Mouse (Mus musculus): ENCODE results near the gene Zc3h12d. TPM values are rescaled to one million over a fixed set of nuclear protein-coding genes. Genes with fewer than 3 reads are reported as not detected.
A peak's percentile ranks its signal among the peaks of the same experiment; 100 is the strongest.
"Not testable (repeated sequence)": the region's sequence is repeated elsewhere in the genome, so short reads cannot be mapped to it uniquely, and the experiment has no call there.

The Zc3h12d gene
- polyA plus RNA-seq, 1 experiment, result 0.15 TPM

GRCm38 (mm10) chr10:7863411-7863810, 31.1 kb downstream of the Zc3h12d start:
- DNase-seq (ENCODE audit: low read depth), result no peak
- no peak for TF ChIP-seq POLR2A (IDR thresholded peaks at IDR 0.05; ENCODE audit: borderline replicate concordance, extremely low read depth, insufficient read depth, insufficient read length, poor library complexity, severe bottlenecking)

DNA sequence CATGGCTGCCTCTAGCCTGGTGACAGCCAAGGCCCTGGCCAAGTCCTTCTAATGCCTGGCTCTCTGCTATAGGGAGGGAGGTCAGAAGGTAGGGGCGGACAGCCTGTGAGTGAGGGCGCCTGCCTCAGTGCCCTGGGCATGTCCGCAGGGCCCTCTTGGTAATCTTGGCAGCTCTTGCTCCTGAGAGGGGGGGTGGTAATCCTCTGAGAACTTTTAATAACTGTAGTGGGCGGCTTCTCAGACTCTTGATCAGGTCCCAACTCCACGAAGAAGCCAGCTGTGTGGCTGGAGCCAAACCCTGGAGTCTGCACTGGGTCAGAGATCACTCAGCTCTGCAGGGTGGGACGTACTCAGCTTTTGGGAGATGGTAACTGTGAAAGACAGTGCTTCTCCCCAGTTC, 31.9 kb downstream of the Zc3h12d start:
- DNase-seq (ENCODE audit: low read depth), result no peak
- TF ChIP-seq POLR2A (IDR thresholded peaks at IDR 0.05; ENCODE audit: borderline replicate concordance, extremely low read depth, insufficient read depth, insufficient read length, poor library complexity, severe bottlenecking) (no peak), CTCF (IDR thresholded peaks at IDR 0.05; ENCODE audit: borderline replicate concordance, extremely low read depth, insufficient read depth, insufficient read length) (no peak)

GRCm38 (mm10) chr10:7864806-7865205, 32.5 kb downstream of the Zc3h12d start:
- TF ChIP-seq POLR2A (IDR thresholded peaks at IDR 0.05; ENCODE audit: borderline replicate concordance, extremely low read depth, insufficient read depth, insufficient read length, poor library complexity, severe bottlenecking), result no peak
- no peak for TF ChIP-seq CTCF (IDR thresholded peaks at IDR 0.05; ENCODE audit: borderline replicate concordance, extremely low read depth, insufficient read depth, insufficient read length)
- no peak for DNase-seq (ENCODE audit: low read depth)

DNA sequence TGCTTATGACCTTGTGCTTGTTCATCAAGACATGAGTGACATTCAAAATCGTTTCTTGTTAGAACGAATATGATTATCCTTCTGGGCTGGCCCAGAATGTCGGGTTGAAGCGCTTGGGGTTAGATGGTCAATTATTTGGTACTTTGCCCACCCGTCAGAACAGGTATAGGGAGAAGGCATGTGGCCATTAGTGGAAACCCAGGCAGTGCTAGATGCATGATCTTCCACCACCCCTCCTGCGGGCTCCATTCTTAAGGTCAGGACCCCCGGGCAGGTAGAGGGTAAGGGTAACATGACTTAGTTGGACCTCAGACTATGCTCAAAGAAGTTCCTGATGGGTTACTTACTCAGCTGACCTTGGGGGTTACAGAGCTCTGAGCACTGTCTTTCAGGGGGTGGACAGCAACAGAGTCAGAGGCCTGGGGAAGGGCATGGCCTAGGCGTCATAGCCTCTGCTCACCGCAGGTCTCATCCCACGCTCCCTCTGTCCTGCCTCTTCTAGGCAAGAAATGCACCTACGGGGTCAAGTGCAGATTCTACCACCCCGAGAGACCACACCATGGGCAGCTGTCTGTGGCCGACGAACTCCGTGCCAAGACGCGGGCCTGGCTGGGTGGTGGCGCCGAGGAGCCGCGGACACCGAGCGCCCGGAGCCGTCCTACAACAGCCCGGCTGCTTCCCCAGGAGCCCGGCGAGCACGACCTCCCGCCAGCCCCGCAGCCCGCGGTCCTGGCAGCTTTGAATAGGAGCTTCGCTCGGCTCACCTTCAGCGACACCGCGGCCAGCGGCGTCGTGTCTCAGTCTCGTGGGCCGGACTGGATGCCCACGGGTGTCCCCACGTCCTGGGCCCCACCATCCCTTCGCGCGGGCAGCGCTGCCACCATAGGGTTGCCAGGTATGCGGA, 34.7 kb downstream of the Zc3h12d start:
- no peak for TF ChIP-seq CTCF (IDR thresholded peaks at IDR 0.05; ENCODE audit: borderline replicate concordance, extremely low read depth, insufficient read depth, insufficient read length)
- no peak for TF ChIP-seq POLR2A (IDR thresholded peaks at IDR 0.05; ENCODE audit: borderline replicate concordance, extremely low read depth, insufficient read depth, insufficient read length, poor library complexity, severe bottlenecking)
- peak; percentile 29 for DNase-seq (ENCODE audit: low read depth)

- TF ChIP-seq CTCF (IDR thresholded peaks at IDR 0.05; ENCODE audit: borderline replicate concordance, extremely low read depth, insufficient read depth, insufficient read length), result no peak
- no peak for TF ChIP-seq POLR2A (IDR thresholded peaks at IDR 0.05; ENCODE audit: borderline replicate concordance, extremely low read depth, insufficient read depth, insufficient read length, poor library complexity, severe bottlenecking)
- no peak for DNase-seq (ENCODE audit: low read depth)
Measured at GRCm38 (mm10) chr10:7867666-7868030, 35.4 kb downstream of the Zc3h12d start.

DNA sequence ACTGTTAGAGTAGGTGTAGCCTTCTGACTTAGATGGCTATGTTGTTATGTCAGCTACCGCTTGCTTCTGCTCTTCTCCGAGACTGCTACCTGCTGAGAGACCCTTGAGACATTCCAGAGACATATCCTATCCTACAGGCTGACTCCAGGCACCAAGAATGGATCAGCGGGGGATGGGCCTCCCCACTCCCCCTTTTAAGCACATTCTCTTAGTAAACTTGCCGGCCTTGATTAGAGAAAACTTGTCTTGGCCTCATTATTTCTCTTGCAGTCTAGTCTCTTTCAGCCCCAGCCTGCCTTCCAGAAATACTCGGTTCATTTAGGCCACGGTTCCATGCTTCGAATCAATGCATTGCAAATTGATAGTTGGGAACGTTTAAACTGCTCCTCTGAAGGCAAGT, 37.5 kb downstream of the Zc3h12d start:
- TF ChIP-seq POLR2A (IDR thresholded peaks at IDR 0.05; ENCODE audit: borderline replicate concordance, extremely low read depth, insufficient read depth, insufficient read length, poor library complexity, severe bottlenecking), result no peak
- TF ChIP-seq CTCF (IDR thresholded peaks at IDR 0.05; ENCODE audit: borderline replicate concordance, extremely low read depth, insufficient read depth, insufficient read length), result no peak
- no peak for DNase-seq (ENCODE audit: low read depth)

GRCm38 (mm10) chr10:7870571-7871315, 38.5 kb downstream of the Zc3h12d start:
- TF ChIP-seq CTCF (IDR thresholded peaks at IDR 0.05; ENCODE audit: borderline replicate concordance, extremely low read depth, insufficient read depth, insufficient read length) (peak; percentile 59; the same call in 1 of the 2 replicates), POLR2A (IDR thresholded peaks at IDR 0.05; ENCODE audit: borderline replicate concordance, extremely low read depth, insufficient read depth, insufficient read length, poor library complexity, severe bottlenecking) (no peak)
- peak; percentile 57 for DNase-seq (ENCODE audit: low read depth)

GRCm38 (mm10) chr10:7871381-7872020, 39.2 kb downstream of the Zc3h12d start:
- no peak for DNase-seq (ENCODE audit: low read depth)
- TF ChIP-seq POLR2A (IDR thresholded peaks at IDR 0.05; ENCODE audit: borderline replicate concordance, extremely low read depth, insufficient read depth, insufficient read length, poor library complexity, severe bottlenecking) (no peak), CTCF (IDR thresholded peaks at IDR 0.05; ENCODE audit: borderline replicate concordance, extremely low read depth, insufficient read depth, insufficient read length) (no peak)

DNA sequence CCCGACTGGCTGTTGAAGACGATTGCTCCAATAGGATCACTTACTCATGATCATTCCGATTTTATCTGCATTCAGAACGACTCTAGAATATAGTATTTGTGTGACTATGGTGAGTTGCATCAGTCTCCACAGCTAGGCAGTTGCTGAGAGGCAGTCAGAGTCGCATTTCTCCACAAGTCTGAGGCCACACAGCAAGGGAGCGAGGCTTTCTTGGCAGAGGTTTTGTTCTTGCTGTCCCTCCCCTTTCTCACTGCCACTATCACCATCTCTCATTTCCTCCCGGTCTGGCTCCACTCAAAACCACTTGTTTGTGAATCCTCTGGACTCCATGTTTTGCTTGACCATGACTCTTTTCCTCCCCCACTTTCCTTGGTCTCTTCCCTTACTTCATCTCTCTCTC, 41.9 kb downstream of the Zc3h12d start:
- no peak for DNase-seq (ENCODE audit: low read depth)
- TF ChIP-seq CTCF (IDR thresholded peaks at IDR 0.05; ENCODE audit: borderline replicate concordance, extremely low read depth, insufficient read depth, insufficient read length), result no peak

GRCm38 (mm10) chr10:7880283-7880682, 48.0 kb downstream of the Zc3h12d start:
- not testable (repeated sequence) for DNase-seq (ENCODE audit: low read depth)

DNA sequence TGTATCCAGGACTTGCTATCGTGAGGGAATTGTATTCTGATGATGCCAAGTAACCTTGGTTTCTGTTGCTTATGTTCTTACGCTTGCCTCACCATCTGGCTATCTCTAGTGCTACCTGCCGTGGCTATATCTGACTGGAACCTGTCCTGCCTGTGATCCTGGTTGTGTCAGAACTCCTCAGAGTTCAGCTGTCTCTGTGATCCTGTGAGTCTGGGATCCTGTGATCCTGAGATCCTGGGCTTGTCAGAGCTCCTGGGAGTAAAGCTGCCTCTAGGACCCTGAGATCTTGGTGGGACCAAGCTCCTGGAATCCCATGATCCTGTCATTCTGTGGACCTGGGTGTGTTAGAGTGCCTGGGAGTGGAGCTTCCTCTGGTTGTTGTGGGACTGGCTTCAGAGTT, 49.7 kb downstream of the Zc3h12d start:
- DNase-seq (ENCODE audit: low read depth), result no peak
- TF ChIP-seq POLR2A (IDR thresholded peaks at IDR 0.05; ENCODE audit: borderline replicate concordance, extremely low read depth, insufficient read depth, insufficient read length, poor library complexity, severe bottlenecking) (no peak), CTCF (IDR thresholded peaks at IDR 0.05; ENCODE audit: borderline replicate concordance, extremely low read depth, insufficient read depth, insufficient read length) (no peak)

DNA sequence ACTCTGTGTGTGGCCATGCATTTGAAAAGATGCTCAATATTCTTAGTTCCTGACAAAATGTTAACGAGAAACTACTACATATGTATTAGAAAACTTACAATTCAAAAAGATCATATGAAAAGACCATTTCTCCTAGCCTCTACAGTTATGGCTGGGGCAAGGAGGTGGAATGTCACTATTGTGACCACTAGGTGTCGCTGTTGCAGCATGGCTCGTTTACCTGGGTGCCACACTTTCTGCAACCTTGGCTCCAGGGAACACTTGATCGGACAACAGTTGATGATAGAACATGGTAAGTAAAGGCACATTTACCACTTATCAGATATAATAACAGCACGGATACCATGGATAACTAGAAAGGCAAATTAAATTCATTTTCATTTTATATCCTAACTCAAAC, 51.3 kb downstream of the Zc3h12d start:
- DNase-seq (ENCODE audit: low read depth), result peak; percentile 86
- peak; percentile 97 for TF ChIP-seq CTCF (IDR thresholded peaks at IDR 0.05; ENCODE audit: borderline replicate concordance, extremely low read depth, insufficient read depth, insufficient read length)
- TF ChIP-seq POLR2A (IDR thresholded peaks at IDR 0.05; ENCODE audit: borderline replicate concordance, extremely low read depth, insufficient read depth, insufficient read length, poor library complexity, severe bottlenecking), result no peak
